Mouse (Mus musculus) lung, embryonic 16.5 days (tissue): Measurements from ENCODE around the gene Chmp5. TPM values are rescaled to one million over a fixed set of nuclear protein-coding genes. Genes with fewer than 3 reads are reported as not detected.

Experiments used
- ATAC-seq: fragments of 200-750 bp; cut with Nextera tagmentation; 2 replicates; pipeline ENCODE4 v1.8.0; 2017; ENCODE audit warnings: low read depth, mild to moderate bottlenecking, moderate library complexity
- H3K27ac ChIP-seq: fragments of 300-500 bp; sonication (generic); 2 replicates; pipeline ENCODE4 v1.5.1; 2014; ENCODE audit warnings: mild to moderate bottlenecking, control low read depth, low read length
- H3K27me3 ChIP-seq: fragments of 300-500 bp; sonication (generic); 2 replicates; pipeline ENCODE4 v1.6.1; 2014; ENCODE audit warnings: low read depth, low read length, mixed read lengths; ENCODE audit not compliant: control insufficient read depth, insufficient read depth
- H3K36me3 ChIP-seq: fragments of 300-500 bp; sonication (generic); 2 replicates; pipeline ENCODE4 v1.6.1; 2014; ENCODE audit warnings: low read length; ENCODE audit not compliant: control insufficient read depth, insufficient read depth
- H3K4me1 ChIP-seq: fragments of 300-500 bp; sonication (generic); replicated peaks from 2 replicates; pipeline ENCODE4 v1.6.1; 2014; ENCODE audit warnings: low read length, mixed read lengths; ENCODE audit not compliant: control insufficient read depth, insufficient read depth
- H3K4me2 ChIP-seq: fragments of 300-500 bp; sonication (generic); 2 replicates; pipeline ENCODE4 v1.6.1; 2014; ENCODE audit warnings: low read depth, low read length, control low read depth
- H3K4me3 ChIP-seq: fragments of 300-500 bp; sonication (generic); 2 replicates; pipeline ENCODE4 v1.5.1; 2014; ENCODE audit warnings: mild to moderate bottlenecking, low read length, control low read depth
- H3K9ac ChIP-seq: fragments of 300-500 bp; sonication (generic); 2 replicates; pipeline ENCODE4 v1.6.1; 2014; ENCODE audit warnings: low read length, control low read depth
- H3K9me3 ChIP-seq: fragments of 300-500 bp; sonication (generic); 2 replicates; pipeline ENCODE4 v1.6.1; 2016; ENCODE audit warnings: low read length; ENCODE audit not compliant: control insufficient read depth
- whole genome bisulfite sequencing: fragments of 180-500 bp; shearing (Covaris S2); extraction: QIAGEN DNeasy Blood & Tissue Kit; methylation state at CpG from one replicate; pipeline ENCODE4 v1.1.7; 2014; 5-methylcytosine and 5-hydroxymethylcytosine counted together
- polyA plus RNA-seq: library from polyadenylated mRNA; unstranded; fragments of >200 nt; fragmentation: Nextera tagmentation; extraction: Ambion mirVana; gene quantifications from 2 replicates; pipeline ENCODE4 v1.2.1, GENCODE M21; 2015

Gene Chmp5
- polyA plus RNA-seq, 1 experiment from 2014 or later = 129 TPM

DNA sequence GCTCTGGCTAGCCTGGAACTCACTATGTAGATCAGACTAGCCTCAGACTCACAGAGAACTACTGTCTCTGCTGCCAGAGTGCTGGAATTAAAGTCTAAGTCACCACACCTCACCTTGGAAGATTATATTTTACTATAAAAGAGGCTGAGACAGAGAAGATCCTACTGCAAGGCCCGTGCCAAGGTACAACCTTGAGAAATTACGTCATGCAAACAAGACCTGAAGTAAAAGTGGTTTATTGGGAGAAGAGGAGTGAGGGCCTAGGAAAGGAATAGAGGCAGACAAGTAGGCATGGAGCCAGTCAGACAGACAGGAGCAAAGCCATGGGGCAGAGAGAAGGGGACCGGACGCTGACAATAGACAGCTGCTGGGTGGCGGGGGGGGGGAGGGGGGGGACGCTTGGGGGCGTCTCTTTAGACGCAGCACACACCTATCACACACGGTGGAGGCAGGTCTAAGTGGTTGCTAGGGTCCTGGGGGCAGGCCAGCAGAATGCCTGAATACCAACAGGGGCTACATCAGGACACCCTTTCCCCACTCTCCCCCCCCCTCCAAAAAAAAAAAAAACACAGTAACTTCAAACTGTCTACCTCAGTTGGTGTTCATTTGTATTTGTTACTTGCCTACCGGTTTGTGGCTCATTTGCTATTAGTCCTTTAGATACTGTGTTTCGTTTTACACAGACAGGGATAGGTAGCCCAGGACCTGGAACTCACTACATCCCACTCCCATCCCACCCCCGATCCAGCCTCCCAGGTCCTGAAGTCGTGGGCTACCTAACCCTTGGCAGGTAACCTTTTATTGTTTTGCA lies 21.8 kb downstream of the Chmp5 start:
- H3K4me2 ChIP-seq = peak overlapping the region; percentile 72
- H3K27ac ChIP-seq = peak overlapping the region; percentile 96
- H3K36me3 ChIP-seq = peaks cover 4% of the 10 kb centered on the region; the same call in 1 of the 2 replicates
- H3K4me1 ChIP-seq = peaks cover 7% of the 10 kb centered on the region; the same call in 1 of the 2 replicates
- H3K9ac ChIP-seq = peak overlapping the region; percentile 87
- WGBS = 6% methylated on average over 12 of the region's 13 CpGs
- ATAC-seq = peak; percentile 34
- no peaks in the 10 kb centered on the region for H3K27me3 ChIP-seq
- peak overlapping the region; percentile 90 for H3K4me3 ChIP-seq
- no peaks in the 10 kb centered on the region for H3K9me3 ChIP-seq

DNA sequence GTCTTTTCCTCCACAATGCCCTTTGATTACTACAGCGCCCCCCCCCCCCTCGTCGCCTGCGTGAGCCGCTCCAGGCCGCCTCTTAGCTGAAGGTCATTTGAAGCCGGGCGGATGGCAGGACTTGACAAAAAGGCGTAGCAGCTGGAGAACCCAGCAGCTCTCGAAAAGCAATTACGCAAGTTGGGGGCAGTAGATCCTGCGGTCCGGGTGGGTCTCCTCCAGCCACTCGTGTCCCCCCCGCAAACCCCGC lies 22.3 kb downstream of the Chmp5 start:
- Histone ChIP-seq H3K9ac (peak overlapping the region; percentile 87), H3K27me3 (no peaks in the 10 kb centered on the region), H3K27ac (peak overlapping the region; percentile 96), H3K4me1 (peaks cover 7% of the 10 kb centered on the region; the same call in 1 of the 2 replicates), H3K36me3 (peaks cover 4% of the 10 kb centered on the region; the same call in 1 of the 2 replicates), H3K4me3 (peak overlapping the region; percentile 90), H3K4me2 (peak overlapping the region; percentile 72), H3K9me3 (no peaks in the 10 kb centered on the region)
- WGBS = under 1% methylated on average over 15 of the region's 16 CpGs
- ATAC-seq = no peak; the same call in 1 of the 2 replicates

DNA sequence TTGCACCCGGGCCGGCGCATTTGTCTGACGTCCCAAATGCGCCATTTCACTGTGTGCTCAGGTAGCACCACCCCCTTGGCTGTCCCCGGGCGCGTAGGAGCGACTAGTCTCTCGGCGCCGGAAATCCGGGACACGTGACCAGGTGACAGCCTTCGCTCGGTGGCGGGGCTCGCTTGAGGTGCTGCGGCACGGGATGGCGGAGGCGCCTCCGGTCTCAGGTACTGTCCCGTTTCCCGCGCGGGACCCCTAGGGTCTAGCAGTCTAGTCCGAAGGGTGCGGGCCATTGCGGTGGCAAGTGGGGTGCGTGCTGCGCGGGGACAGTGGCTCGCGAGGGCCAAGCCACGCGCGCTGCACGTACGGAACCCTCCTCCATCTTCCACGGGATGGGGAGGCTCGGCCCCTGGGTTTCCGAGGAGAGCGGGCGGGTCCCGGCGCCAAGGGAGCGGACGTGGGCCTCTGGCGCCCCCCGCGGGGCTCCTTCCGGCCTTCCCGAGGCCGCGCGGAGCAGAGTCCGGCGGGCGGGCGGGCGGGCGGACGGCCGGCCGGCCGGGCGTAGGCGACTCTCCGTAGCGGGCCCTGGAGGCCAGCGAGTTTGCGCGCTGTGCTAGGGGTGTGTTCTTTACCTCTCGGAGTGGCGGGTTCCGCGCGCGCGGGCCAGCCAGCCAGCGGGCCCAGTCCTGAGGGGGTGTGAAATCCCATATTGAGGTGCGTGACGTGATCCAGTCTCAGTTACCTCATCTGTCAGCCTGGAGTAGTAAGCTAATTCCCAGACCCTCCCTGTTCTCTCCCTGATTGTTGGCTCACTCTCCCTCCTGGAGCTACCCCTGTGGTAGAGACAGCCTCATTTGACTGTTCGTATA lies 22.9 kb downstream of the Chmp5 start, which contains the start of gene Nfx1:
Gene Nfx1 (plus strand): TSS at position 65 of the 860 bp plus-strand sequence.
- under 1% methylated on average over 48 of the region's 85 CpGs for WGBS
- Histone ChIP-seq H3K27ac (peak within 1 kb of the TSS; percentile 96), H3K4me2 (peak within 1 kb of the TSS; percentile 72), H3K4me3 (peak within 1 kb of the TSS; percentile 90), H3K36me3 (peaks cover 3% of the 10 kb centered on the region; the same call in 1 of the 2 replicates), H3K9ac (peak within 1 kb of the TSS; percentile 87), H3K9me3 (no peaks in the 10 kb centered on the region), H3K4me1 (peaks cover 7% of the 10 kb centered on the region; the same call in 1 of the 2 replicates), H3K27me3 (no peaks in the 10 kb centered on the region)
- ATAC-seq = peak; percentile 97

DNA sequence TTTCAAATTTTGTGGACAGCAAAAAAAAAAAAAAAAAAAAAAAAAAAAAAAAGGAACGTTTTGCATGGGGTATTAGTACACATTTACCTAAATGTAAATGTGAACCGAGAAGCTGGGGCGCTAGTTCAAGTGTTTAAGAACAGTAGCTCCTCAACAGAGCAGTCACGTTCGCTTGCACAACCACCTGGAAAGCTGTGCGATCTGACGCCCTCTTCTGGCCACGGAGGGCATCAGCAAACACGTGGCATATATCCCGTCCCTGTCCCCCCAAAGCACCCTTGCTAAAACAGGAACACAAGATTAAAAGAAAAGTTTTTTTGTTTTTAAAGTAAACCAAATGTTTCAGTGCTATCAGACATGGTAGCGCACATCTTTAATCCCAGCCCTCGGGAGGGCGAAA lies 23.5 kb downstream of the Chmp5 start:
- H3K4me3 ChIP-seq = peak overlapping the region; percentile 90
- 23% methylated on average over 13 of the region's 13 CpGs for WGBS
- peak overlapping the region; percentile 96; the same call in 1 of the 2 replicates for H3K27ac ChIP-seq

DNA sequence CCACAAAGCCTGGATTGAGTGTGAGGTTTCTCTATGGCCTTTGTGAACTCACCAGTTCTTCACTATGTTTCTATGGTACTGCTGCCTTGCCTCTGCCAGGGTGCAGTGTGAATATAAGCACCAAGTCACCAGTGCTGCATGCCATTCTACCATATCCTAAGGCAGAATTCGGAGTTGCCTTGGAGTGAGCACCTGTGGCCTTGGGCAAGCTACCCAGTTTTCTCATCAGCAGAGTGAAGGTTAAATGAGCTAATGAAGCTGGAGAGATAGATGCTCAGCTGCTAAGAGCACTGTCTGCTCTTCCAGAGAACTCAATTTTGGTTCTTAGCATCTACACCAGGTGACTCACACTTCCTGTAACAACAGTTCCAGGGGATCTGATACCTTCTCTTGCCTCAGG lies 25.8 kb downstream of the Chmp5 start:
- ATAC-seq = no peak
- Histone ChIP-seq H3K9me3 (no peaks in the 10 kb centered on the region), H3K36me3 (peaks cover 14% of the 10 kb centered on the region; the same call in 1 of the 2 replicates), H3K4me2 (no peak overlapping the region), H3K9ac (no peak overlapping the region), H3K27me3 (no peaks in the 10 kb centered on the region), H3K4me3 (no peak overlapping the region), H3K4me1 (peaks cover 7% of the 10 kb centered on the region; the same call in 1 of the 2 replicates), H3K27ac (no peak overlapping the region)
- WGBS = 87% methylated on average over 1 of the region's 1 CpGs

More for the DNA sequence above, 23.5 kb downstream of the Chmp5 start:
- Histone ChIP-seq H3K4me2 (peak overlapping the region; percentile 72), H3K9ac (peak overlapping the region; percentile 87), H3K36me3 (peaks cover 4% of the 10 kb centered on the region; the same call in 1 of the 2 replicates), H3K27me3 (no peaks in the 10 kb centered on the region), H3K9me3 (no peaks in the 10 kb centered on the region), H3K4me1 (peaks cover 7% of the 10 kb centered on the region; the same call in 1 of the 2 replicates)
- no peak for ATAC-seq

DNA sequence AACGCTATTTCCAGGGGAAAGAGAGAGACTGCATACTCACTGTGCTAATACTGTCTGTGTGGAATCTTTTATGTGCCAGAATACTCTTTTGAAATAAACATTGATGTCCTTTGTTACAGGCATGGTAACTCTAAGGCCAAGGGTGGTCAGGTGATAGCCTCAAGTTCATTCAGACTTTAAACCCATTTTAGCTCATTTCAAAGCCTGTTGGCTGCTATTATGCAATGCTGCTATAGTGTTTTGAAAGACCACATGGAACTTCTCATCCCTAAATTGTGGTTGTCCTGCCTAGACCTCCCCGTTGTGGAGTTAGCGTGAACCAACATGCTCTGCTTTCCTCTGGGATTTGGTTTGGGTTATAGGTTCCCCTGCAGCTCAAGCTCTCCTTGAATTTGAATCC lies 27.5 kb downstream of the Chmp5 start:
- Histone ChIP-seq H3K9me3 (no peaks in the 10 kb centered on the region), H3K4me2 (no peak overlapping the region), H3K27ac (no peak overlapping the region), H3K27me3 (no peaks in the 10 kb centered on the region), H3K4me1 (0 out of 2 replicates have a peak, but pooled peaks cover 4% of the 10 kb centered on the region), H3K4me3 (no peak overlapping the region), H3K36me3 (peaks cover 25% of the 10 kb centered on the region), H3K9ac (no peak overlapping the region)
- ATAC-seq = no peak
- 90% methylated on average over 3 of the region's 3 CpGs for WGBS

DNA sequence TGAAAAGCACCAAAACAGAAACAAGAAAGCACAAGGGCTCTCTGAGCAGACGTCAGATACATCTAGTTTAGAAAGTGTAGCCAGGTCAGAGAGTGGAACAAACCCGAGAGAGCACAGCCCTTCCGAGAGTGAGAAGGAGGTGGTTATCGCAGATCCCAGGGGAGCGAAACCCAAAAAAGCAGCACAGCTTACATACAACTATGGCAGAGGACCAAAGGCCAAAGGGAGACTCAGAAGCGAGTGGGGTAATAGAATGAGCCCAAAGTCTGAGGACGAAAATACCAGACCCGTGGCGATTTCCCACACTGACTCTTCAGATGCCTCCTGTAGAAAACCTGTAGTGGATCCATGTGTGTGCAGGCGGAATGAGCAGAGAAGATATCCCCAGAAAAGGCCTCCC lies 28.4 kb downstream of the Chmp5 start:
- 82% methylated on average over 10 of the region's 10 CpGs for WGBS
- ATAC-seq = no peak
- Histone ChIP-seq H3K9ac (no peak overlapping the region), H3K9me3 (no peaks in the 10 kb centered on the region), H3K4me1 (0 out of 2 replicates have a peak, but pooled peaks cover 4% of the 10 kb centered on the region), H3K4me2 (no peak overlapping the region), H3K27ac (no peak overlapping the region), H3K4me3 (no peak overlapping the region), H3K27me3 (no peaks in the 10 kb centered on the region), H3K36me3 (peaks cover 26% of the 10 kb centered on the region)

DNA sequence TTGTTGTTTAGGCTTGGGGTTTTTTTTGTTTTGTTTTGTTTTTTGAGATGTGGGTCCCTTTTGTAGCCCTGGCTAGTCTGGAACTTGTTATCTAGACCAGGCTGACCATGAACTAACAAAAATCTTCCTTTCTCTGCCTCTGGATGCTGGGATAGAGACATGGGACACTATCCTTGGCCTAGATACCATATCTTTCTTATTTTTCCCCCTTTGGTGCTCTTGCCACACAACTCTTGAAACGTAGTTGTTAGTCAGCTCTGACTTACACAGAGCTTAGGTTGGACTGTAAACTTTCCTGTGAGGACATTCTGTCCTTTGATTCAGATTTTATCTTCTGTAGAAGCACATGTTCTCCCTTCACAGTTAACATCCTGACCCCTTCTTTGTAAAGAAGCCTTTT lies 31.2 kb downstream of the Chmp5 start:
- H3K27me3 ChIP-seq = no peaks in the 10 kb centered on the region

DNA sequence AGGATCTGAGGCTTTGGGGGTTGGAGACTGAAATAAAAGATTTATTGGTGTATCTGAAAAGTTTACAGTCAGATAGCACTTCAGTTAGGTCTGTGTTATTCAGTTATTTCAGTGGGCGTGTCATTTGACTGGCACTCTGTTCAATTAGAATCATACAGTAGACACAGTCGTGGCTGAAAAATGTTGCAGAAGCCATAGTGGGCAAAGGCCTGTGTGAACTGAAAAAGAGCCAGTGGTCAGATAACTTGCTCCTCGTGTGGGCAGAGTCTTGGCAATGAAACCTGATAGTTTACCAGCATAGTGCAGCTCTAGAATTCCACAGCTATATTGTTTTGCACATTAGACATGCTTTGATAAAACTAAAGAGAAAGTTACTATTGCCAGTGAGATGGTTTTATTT lies 34.3 kb downstream of the Chmp5 start:
- peaks cover 34% of the 10 kb centered on the region for H3K36me3 ChIP-seq
- H3K4me2 ChIP-seq = no peak overlapping the region
- H3K27ac ChIP-seq = no peak overlapping the region
- H3K9ac ChIP-seq = no peak overlapping the region
- H3K27me3 ChIP-seq = no peaks in the 10 kb centered on the region
- H3K4me3 ChIP-seq = no peak overlapping the region
- H3K4me1 ChIP-seq = no peaks in the 10 kb centered on the region
- WGBS = 66% methylated on average over 3 of the region's 3 CpGs
- ATAC-seq = no peak
- H3K9me3 ChIP-seq = no peaks in the 10 kb centered on the region

More for the DNA sequence above, 31.2 kb downstream of the Chmp5 start:
- Histone ChIP-seq H3K4me1 (no peaks in the 10 kb centered on the region), H3K9ac (no peak overlapping the region), H3K4me3 (no peak overlapping the region), H3K9me3 (no peaks in the 10 kb centered on the region), H3K27ac (no peak overlapping the region), H3K36me3 (peaks cover 26% of the 10 kb centered on the region), H3K4me2 (no peak overlapping the region)
- ATAC-seq = no peak
- 79% methylated on average over 1 of the region's 1 CpGs for WGBS
